Mouse (Mus musculus): ENCODE measurements around the gene Sik3.

GRCm38 (mm10) chr9:46146437-46146836 lies 133.8 kb downstream of the Sik3 start:
- no peak for TF ChIP-seq POLR2A (IDR thresholded peaks at IDR 0.05; ENCODE audit: control insufficient read depth, low read depth, low read length)
- no peak for TF ChIP-seq CTCF (IDR thresholded peaks at IDR 0.05; ENCODE audit: control insufficient read depth, insufficient read depth, insufficient replicate concordance, low read depth, low read length)
